Mouse (Mus musculus) neural tube, embryonic 13.5 days (tissue): ENCODE measurements around the gene Gm26558. TPM values are rescaled to one million over a fixed set of nuclear protein-coding genes. Genes with fewer than 3 reads are reported as not detected.

Experiments
- ATAC-seq: fragments of 200-750 bp; cut with Nextera tagmentation; 2 replicates; pipeline ENCODE4 v1.8.0; 2017; ENCODE audit warnings: low read depth, mild to moderate bottlenecking, moderate TSS enrichment, moderate library complexity
- H3K27ac ChIP-seq: fragments of 300-500 bp; sonication (generic); replicated peaks from 2 replicates; pipeline ENCODE4 v1.5.1; 2015; ENCODE audit warnings: moderate library complexity, mild to moderate bottlenecking, inconsistent platforms
- H3K27me3 ChIP-seq: fragments of 300-500 bp; sonication (generic); 2 replicates; pipeline ENCODE4 v1.6.1; 2015; ENCODE audit warnings: mild to moderate bottlenecking, inconsistent platforms
- H3K36me3 ChIP-seq: fragments of 300-500 bp; sonication (generic); 2 replicates; pipeline ENCODE4 v1.6.1; 2015; ENCODE audit warnings: mild to moderate bottlenecking, inconsistent platforms
- H3K4me1 ChIP-seq: fragments of 300-500 bp; sonication (generic); replicated peaks from 2 replicates; pipeline ENCODE4 v1.6.1; 2015; ENCODE audit warnings: inconsistent platforms
- H3K4me2 ChIP-seq: fragments of 300-500 bp; sonication (generic); 2 replicates; pipeline ENCODE4 v1.6.1; 2015; ENCODE audit warnings: inconsistent platforms, mild to moderate bottlenecking, moderate library complexity
- H3K4me3 ChIP-seq: fragments of 300-500 bp; sonication (generic); 2 replicates; pipeline ENCODE4 v1.5.1; 2015; ENCODE audit warnings: mild to moderate bottlenecking, inconsistent platforms
- H3K9ac ChIP-seq: fragments of 300-500 bp; sonication (generic); 2 replicates; pipeline ENCODE4 v1.6.1; 2015; ENCODE audit warnings: moderate library complexity, mild to moderate bottlenecking, inconsistent platforms
- H3K9me3 ChIP-seq: fragments of 300-500 bp; sonication (generic); 2 replicates; pipeline ENCODE4 v1.6.1; 2016; ENCODE audit warnings: inconsistent platforms
- WGBS: fragments of 180-500 bp; shearing (Covaris S2); methylation state at CpG from one replicate; pipeline ENCODE4 v1.1.7; 2015; 5-methylcytosine and 5-hydroxymethylcytosine counted together
- polyA plus RNA-seq: library from polyadenylated mRNA; unstranded; fragments of >200 nt; fragmentation: Nextera tagmentation; extraction: Ambion mirVana; gene quantifications from 2 replicates; pipeline ENCODE4 v1.2.1, GENCODE M21; 2015

Gene Gm26558
- 2.6 and 4.0 TPM in 2 replicates for polyA plus RNA-seq

- ATAC-seq = peak; percentile 91
Measured at GRCm38 (mm10) chr2:70661715-70662495, at the start of gene Gm26558. Gene Gm26558, minus strand, starts transcription at chr2:70662108.

GRCm38 (mm10) chr2:70710878-70711277 is 49.0 kb upstream of the Gm26558 start:
- ATAC-seq = no peak
- no peak overlapping the region for H3K9ac ChIP-seq
- no peaks in the 10 kb centered on the region for H3K9me3 ChIP-seq
- no peaks in the 10 kb centered on the region for H3K27me3 ChIP-seq
- H3K4me1 ChIP-seq = no peaks in the 10 kb centered on the region
- no peak overlapping the region for H3K4me3 ChIP-seq
- H3K36me3 ChIP-seq = peaks cover 56% of the 10 kb centered on the region
- H3K27ac ChIP-seq = no peak overlapping the region
- 90% methylated on average over 4 of the region's 4 CpGs for WGBS
- no peak overlapping the region for H3K4me2 ChIP-seq

More at GRCm38 (mm10) chr2:70661715-70662495, at the start of gene Gm26558:
- Histone ChIP-seq H3K27ac (peak within 1 kb of the TSS; percentile 92), H3K4me2 (peak within 1 kb of the TSS; percentile 85), H3K9ac (peak within 1 kb of the TSS; percentile 96), H3K9me3 (no peaks in the 10 kb centered on the region), H3K4me3 (peak within 1 kb of the TSS; percentile 73), H3K27me3 (peaks cover 5% of the 10 kb centered on the region; the same call in 1 of the 2 replicates), H3K4me1 (peaks cover 23% of the 10 kb centered on the region), H3K36me3 (no peaks in the 10 kb centered on the region)
- WGBS = under 1% methylated on average over 54 of the region's 54 CpGs

- H3K9me3 ChIP-seq = no peaks in the 10 kb centered on the region
- peaks cover 49% of the 10 kb centered on the region for H3K36me3 ChIP-seq
- no peaks in the 10 kb centered on the region for H3K4me1 ChIP-seq
- no peak overlapping the region for H3K4me3 ChIP-seq
- no peaks in the 10 kb centered on the region for H3K27me3 ChIP-seq
- ATAC-seq = no peak
- no peak overlapping the region for H3K9ac ChIP-seq
- H3K27ac ChIP-seq = no peak overlapping the region
- 95% methylated on average over 7 of the region's 7 CpGs for WGBS
- no peak overlapping the region for H3K4me2 ChIP-seq
Measured at GRCm38 (mm10) chr2:70710236-70710635, 48.3 kb upstream of the Gm26558 start.

GRCm38 (mm10) chr2:70708986-70709730 is 47.2 kb upstream of the Gm26558 start:
- no peaks in the 10 kb centered on the region for H3K27me3 ChIP-seq
- WGBS = 77% methylated on average over 13 of the region's 13 CpGs
- H3K27ac ChIP-seq = no peak overlapping the region
- no peak overlapping the region for H3K4me3 ChIP-seq
- no peak overlapping the region for H3K9ac ChIP-seq
- ATAC-seq = no peak
- H3K9me3 ChIP-seq = no peaks in the 10 kb centered on the region
- no peak overlapping the region for H3K4me2 ChIP-seq
- H3K36me3 ChIP-seq = peaks cover 43% of the 10 kb centered on the region
- peaks cover 5% of the 10 kb centered on the region for H3K4me1 ChIP-seq

- Histone ChIP-seq H3K4me2 (no peak overlapping the region), H3K36me3 (no peaks in the 10 kb centered on the region), H3K27ac (no peak overlapping the region), H3K9me3 (no peaks in the 10 kb centered on the region), H3K9ac (no peak overlapping the region), H3K27me3 (no peaks in the 10 kb centered on the region), H3K4me3 (no peak overlapping the region), H3K4me1 (peaks cover 5% of the 10 kb centered on the region)
- WGBS = 54% methylated on average over 5 of the region's 5 CpGs
- ATAC-seq = no peak
Measured at GRCm38 (mm10) chr2:70702403-70702802, 40.5 kb upstream of the Gm26558 start.

GRCm38 (mm10) chr2:70701571-70701970 is 39.7 kb upstream of the Gm26558 start:
- H3K9me3 ChIP-seq = no peaks in the 10 kb centered on the region
- no peaks in the 10 kb centered on the region for H3K36me3 ChIP-seq
- H3K9ac ChIP-seq = no peak overlapping the region
- H3K27me3 ChIP-seq = no peaks in the 10 kb centered on the region
- H3K4me3 ChIP-seq = no peak overlapping the region
- H3K4me1 ChIP-seq = peaks cover 5% of the 10 kb centered on the region
- no peak overlapping the region for H3K27ac ChIP-seq
- ATAC-seq = no peak
- H3K4me2 ChIP-seq = no peak overlapping the region
- 71% methylated on average over 9 of the region's 9 CpGs for WGBS

- no peak overlapping the region for H3K9ac ChIP-seq
- H3K4me1 ChIP-seq = peaks cover 5% of the 10 kb centered on the region
- ATAC-seq = no peak
- no peak overlapping the region for H3K27ac ChIP-seq
- H3K4me3 ChIP-seq = no peak overlapping the region
- no peaks in the 10 kb centered on the region for H3K36me3 ChIP-seq
- WGBS = 88% methylated on average over 3 of the region's 3 CpGs
- no peak overlapping the region for H3K4me2 ChIP-seq
- H3K27me3 ChIP-seq = no peaks in the 10 kb centered on the region
- no peaks in the 10 kb centered on the region for H3K9me3 ChIP-seq
Measured at GRCm38 (mm10) chr2:70700851-70701250, 38.9 kb upstream of the Gm26558 start.

- H3K4me2 ChIP-seq = no peak overlapping the region
- no peak overlapping the region for H3K9ac ChIP-seq
- WGBS = 91% methylated on average over 10 of the region's 10 CpGs
- no peaks in the 10 kb centered on the region for H3K4me1 ChIP-seq
- H3K27ac ChIP-seq = no peak overlapping the region
- peaks cover 28% of the 10 kb centered on the region for H3K36me3 ChIP-seq
- no peaks in the 10 kb centered on the region for H3K9me3 ChIP-seq
- ATAC-seq = no peak
- no peak overlapping the region for H3K4me3 ChIP-seq
- no peaks in the 10 kb centered on the region for H3K27me3 ChIP-seq
Measured at GRCm38 (mm10) chr2:70695712-70696111, 33.8 kb upstream of the Gm26558 start.

- Histone ChIP-seq H3K9me3 (no peaks in the 10 kb centered on the region), H3K27ac (no peak overlapping the region), H3K4me1 (no peaks in the 10 kb centered on the region), H3K4me3 (no peak overlapping the region), H3K36me3 (peaks cover 82% of the 10 kb centered on the region), H3K27me3 (no peaks in the 10 kb centered on the region), H3K4me2 (no peak overlapping the region), H3K9ac (no peak overlapping the region)
- no peak for ATAC-seq
- WGBS = 89% methylated on average over 11 of the region's 11 CpGs
Measured at GRCm38 (mm10) chr2:70690195-70690594, 28.3 kb upstream of the Gm26558 start.

GRCm38 (mm10) chr2:70688454-70689078 is 26.7 kb upstream of the Gm26558 start:
- Histone ChIP-seq H3K9me3 (no peaks in the 10 kb centered on the region), H3K4me3 (no peak overlapping the region), H3K27me3 (no peaks in the 10 kb centered on the region), H3K4me2 (no peak overlapping the region), H3K4me1 (no peaks in the 10 kb centered on the region), H3K9ac (no peak overlapping the region), H3K27ac (no peak overlapping the region), H3K36me3 (peaks cover 97% of the 10 kb centered on the region)
- no peak for ATAC-seq
- 96% methylated on average over 21 of the region's 21 CpGs for WGBS

- Histone ChIP-seq H3K36me3 (peaks cover 92% of the 10 kb centered on the region), H3K9me3 (no peaks in the 10 kb centered on the region), H3K27ac (no peak overlapping the region), H3K4me2 (no peak overlapping the region), H3K27me3 (no peaks in the 10 kb centered on the region), H3K4me1 (no peaks in the 10 kb centered on the region), H3K9ac (no peak overlapping the region), H3K4me3 (no peak overlapping the region)
- WGBS = 74% methylated on average over 2 of the region's 2 CpGs
- no peak for ATAC-seq
Measured at GRCm38 (mm10) chr2:70682324-70682723, 20.4 kb upstream of the Gm26558 start.
